Mouse (Mus musculus) frontal cortex, adult 2 months (tissue): ENCODE data around the gene Aebp2. TPM values are rescaled to one million over a fixed set of nuclear protein-coding genes. Genes with fewer than 3 reads are reported as not detected.

Experiments
- DNase-seq, 2 experiments: peaks; one replicate each; pipeline ENCODE4 v3.0.0; 2022; ENCODE audit warnings: low spot score in 1 of 2; ENCODE audit errors: extremely low spot score in 1 of 2
- polyA plus RNA-seq: library from polyadenylated mRNA; depleted of rRNA; stranded (reverse); fragments of >200 nt; gene quantifications from 2 replicates; pipeline ENCODE4 v1.2.3, GENCODE M21; 2012; rRNA removed

Aebp2 gene
- polyA plus RNA-seq, 1 experiment = 40.7 TPM

- no peak for DNase-seq
Observed at GRCm38 (mm10) chr6:140689617-140690404, 67.3 kb downstream of the Aebp2 start.

- DNase-seq = no peak
Observed at GRCm38 (mm10) chr6:140692160-140692559, 69.7 kb downstream of the Aebp2 start.

GRCm38 (mm10) chr6:140696192-140696879, 73.9 kb downstream of the Aebp2 start:
- peak in 1 of 2 experiments; percentile 23 for DNase-seq

GRCm38 (mm10) chr6:140697994-140698393, 75.5 kb downstream of the Aebp2 start:
- DNase-seq = peak; percentile 28 to 68

GRCm38 (mm10) chr6:140698596-140698995, 76.1 kb downstream of the Aebp2 start:
- no peak for DNase-seq

- no peak for DNase-seq
Observed at GRCm38 (mm10) chr6:140701259-140701658, 78.8 kb downstream of the Aebp2 start.

GRCm38 (mm10) chr6:140705132-140705531, 82.7 kb downstream of the Aebp2 start:
- DNase-seq = no peak

- DNase-seq = no peak
Observed at GRCm38 (mm10) chr6:140706056-140706455, 83.6 kb downstream of the Aebp2 start.

GRCm38 (mm10) chr6:140708059-140708458, 85.6 kb downstream of the Aebp2 start:
- no peak for DNase-seq

- DNase-seq = no peak
Observed at GRCm38 (mm10) chr6:140709415-140710107, 87.1 kb downstream of the Aebp2 start.

- DNase-seq = peak; percentile 36 to 91
Observed at GRCm38 (mm10) chr6:140712754-140713153, 90.3 kb downstream of the Aebp2 start.

- DNase-seq = peak; percentile 44 to 86
Observed at GRCm38 (mm10) chr6:140714905-140715365, 92.5 kb downstream of the Aebp2 start.

GRCm38 (mm10) chr6:140722058-140722457, 99.6 kb downstream of the Aebp2 start:
- no peak for DNase-seq

Other genes with a start within 250 kb of the Aebp2 start
- 146 and 156 TPM in 2 replicates for gene Plekha5, start 198.6 kb upstream of the Aebp2 start, polyA plus RNA-seq
- gene Gm11077, start 106.6 kb downstream of the Aebp2 start, polyA plus RNA-seq = not detected in 2 replicates